Mouse (Mus musculus) heart, adult 8-10 months (tissue): ENCODE results near the gene Nxt2. TPM values are rescaled to one million over a fixed set of nuclear protein-coding genes. Genes with fewer than 3 reads are reported as not detected.
"Not testable (repeated sequence)": the region's sequence is repeated elsewhere in the genome, so short reads cannot be mapped to it uniquely, and the experiment has no call there.

Experiments
- DNase-seq: peaks from one replicate; pipeline ENCODE4 v3.0.0; 2022; ENCODE audit warnings: low spot score
- total RNA-seq, 4 experiments: library from RNA; stranded (reverse); gene quantifications; 2 replicates each; pipeline ENCODE4 v1.2.4; 2022

Nxt2 gene
- 1 to 10 TPM; 6.1 to 7.4 (median 6.4) TPM for total RNA-seq

DNA sequence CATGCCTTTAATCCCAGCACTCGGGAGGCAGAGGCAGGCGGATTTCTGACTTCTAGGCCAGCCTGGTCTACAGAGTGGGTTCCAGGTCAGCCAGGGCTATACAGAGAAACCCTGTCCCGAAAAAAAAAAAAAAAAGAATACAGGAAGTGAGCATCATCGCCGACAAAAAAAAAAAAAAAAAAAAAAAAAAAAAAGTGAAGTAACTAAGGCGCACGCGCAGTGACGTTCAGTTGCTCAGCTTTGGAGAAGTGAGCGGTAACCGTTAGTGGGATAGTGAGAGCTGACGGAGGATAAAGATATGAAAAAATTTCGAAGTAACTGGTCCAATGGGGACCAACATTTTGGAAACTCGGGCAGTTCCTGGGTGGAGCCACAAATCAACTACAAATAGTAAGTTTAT lies at the start of gene Nxt2:
Gene Nxt2, plus strand, starts transcription at position 229 of the 400 bp plus-strand sequence.
- no peak for DNase-seq

DNA sequence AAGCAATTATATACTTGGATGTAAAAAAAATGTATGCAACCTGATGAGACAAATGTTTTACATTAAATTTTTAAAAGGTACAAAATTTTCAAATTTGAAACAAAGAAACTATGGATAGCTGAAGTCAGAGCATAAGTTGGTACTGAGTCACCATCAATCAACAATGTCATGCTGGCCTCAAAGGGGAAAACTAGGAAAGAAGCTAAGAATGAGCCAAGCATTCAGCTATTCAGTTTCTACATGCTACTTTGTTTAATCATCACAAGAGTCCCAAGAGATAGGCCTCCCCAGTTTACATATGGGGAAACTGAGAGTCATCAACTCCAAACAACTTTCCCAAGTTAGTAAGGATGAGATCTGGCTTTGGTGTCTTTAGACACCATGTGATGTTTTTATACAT lies 49.6 kb upstream of the Nxt2 start:
- DNase-seq, result no peak

DNA sequence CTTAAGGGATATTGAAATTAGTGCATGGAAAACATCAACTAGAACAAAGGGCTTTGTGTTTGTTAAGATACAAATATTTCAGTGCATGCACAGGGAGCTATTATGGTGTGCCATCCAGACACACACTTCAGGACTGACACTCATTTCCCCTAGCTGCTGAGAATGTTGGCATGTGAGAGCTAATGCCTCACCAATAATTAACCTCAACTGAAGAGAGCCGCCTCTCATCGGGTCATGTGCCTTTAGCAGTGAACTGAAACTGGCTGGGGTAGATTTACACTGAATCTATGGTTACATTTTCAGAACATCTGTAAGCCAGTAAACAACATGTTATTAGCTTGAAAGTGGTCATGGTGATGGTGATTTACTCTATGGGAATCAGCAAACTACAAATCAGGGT lies 44.5 kb upstream of the Nxt2 start:
- DNase-seq, result no peak

DNA sequence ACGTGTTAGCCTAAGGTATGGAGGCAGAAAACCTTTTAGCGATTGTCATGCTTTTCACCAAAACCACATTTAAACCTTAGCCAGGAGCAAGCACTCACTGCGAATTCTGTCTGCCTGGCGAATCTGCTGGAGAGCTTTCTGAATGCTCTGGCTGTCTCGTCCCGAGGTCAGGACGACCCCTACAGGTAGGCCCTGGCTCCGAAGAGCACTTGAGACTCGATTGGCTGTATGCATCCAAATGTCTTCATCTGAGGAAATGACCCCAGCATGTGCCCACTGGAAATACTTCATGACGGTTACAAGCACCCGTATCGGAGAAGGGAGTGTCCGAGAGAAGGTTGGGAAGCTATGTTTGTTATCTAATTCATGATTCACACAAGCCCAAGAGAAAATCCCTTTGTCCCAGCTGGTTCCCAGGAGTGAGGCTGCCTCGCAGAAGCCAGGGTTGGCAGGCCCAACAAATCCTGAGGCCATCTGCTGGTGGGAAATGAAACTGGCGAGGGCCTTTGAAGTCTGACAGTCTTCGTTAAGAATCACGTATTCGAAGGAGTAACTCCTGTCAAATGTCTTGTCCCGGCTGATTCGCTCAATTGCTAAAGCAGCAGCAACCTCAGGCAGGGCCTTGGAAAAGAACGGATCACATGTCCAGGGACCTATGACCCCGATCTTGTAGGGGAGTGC lies 37.4 kb upstream of the Nxt2 start:
- DNase-seq, result peak; percentile 6

DNA sequence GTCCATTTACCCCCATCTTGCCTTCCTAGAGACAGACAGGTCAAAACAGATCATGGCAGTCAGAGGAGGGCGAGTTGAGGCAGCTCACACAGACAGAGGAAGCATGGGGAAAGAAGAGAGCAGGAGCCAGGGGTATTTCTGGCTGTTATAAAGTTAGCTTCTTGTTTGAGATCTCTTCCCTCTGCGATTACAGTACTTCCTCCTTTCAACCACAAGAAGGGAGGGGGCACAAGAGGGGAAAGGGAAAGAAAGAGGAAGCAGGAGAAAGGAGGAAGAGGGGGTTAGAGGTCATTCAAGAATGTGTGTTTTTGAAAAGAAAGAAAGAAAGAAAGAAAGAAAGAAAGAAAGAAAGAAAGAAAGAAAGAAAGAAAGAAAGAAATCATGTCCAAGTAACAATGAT lies 36.2 kb upstream of the Nxt2 start:
- DNase-seq, result peak; percentile 6

DNA sequence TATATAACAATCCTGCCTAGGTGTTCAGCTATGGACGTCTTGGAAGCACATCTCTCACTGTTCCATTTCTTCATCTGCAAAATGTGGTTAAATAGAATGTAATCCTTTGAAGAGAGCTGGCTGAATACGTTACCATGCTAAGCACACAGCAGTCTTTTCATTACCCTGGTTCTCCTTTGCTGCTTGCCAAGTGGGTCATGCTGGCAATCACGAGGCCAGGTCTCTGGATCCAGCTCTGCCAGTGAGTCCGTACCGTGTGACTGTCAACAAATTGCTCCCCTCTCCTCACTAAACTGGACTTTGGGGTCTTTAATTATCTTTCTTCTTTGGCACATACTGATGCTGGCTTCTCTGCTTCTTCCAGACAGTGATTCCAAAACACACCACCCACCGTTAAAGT lies 32.1 kb upstream of the Nxt2 start:
- no peak for DNase-seq

DNA sequence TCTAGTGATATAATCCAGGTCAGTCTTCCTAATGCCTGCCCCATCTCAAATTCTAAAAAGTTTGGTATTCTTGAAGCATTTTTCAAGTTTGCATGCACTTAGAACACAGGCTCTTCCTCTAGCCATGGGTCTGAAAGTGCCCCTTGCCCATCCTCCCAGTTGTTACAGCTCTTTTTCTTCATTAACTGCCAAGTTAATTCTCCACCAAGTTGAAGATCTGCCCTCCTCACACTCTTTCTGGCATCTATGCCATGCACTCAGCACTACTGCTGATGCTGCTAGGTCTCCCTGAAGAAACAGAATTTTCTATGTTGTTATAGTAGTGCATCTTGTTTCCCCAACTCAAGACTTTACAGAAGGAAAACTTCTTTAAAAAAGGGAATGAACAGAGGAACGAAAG lies 31.0 kb upstream of the Nxt2 start:
- DNase-seq, result no peak

DNA sequence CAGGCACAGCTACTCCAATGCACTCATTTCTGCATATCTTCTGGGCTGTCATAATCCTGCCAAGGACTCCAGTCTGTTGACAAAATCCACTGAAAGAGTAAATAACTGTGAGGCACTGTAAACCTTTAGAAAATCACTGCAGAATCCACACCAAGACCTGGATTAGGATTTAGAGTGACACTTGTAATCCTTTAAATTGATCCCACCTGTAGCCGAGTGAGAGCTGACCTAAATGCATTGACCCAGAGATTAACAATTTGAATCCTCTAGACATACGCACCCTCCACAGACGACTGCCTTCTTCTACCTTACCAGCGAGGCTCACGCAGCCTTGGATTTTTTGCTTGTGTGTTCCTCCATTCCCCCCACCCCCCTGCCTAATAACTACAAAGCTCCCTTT lies 29.7 kb upstream of the Nxt2 start, which contains the start of gene Gucy2f:
Gene Gucy2f, minus strand, starts transcription at position 101 of the 400 bp plus-strand sequence.
- no peak for DNase-seq

DNA sequence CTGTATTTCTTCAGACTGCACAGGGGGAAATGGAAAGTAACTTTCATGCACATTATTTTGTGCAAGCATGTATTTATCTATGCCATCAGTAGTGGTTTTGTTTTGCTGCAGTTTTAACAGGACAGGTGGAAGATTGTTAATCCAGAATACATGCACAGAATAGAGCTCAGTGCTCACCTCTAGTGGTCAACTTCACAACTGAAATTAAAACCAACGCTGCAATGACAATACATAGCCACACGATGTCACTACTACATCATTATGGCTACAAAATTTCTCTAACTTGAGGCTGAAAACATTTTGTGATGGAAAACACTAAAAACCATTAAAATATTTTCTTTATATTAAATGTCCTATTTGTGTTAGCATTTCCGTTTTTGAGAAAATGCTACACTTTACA lies 26.3 kb upstream of the Nxt2 start:
- peak; percentile 38 for DNase-seq

DNA sequence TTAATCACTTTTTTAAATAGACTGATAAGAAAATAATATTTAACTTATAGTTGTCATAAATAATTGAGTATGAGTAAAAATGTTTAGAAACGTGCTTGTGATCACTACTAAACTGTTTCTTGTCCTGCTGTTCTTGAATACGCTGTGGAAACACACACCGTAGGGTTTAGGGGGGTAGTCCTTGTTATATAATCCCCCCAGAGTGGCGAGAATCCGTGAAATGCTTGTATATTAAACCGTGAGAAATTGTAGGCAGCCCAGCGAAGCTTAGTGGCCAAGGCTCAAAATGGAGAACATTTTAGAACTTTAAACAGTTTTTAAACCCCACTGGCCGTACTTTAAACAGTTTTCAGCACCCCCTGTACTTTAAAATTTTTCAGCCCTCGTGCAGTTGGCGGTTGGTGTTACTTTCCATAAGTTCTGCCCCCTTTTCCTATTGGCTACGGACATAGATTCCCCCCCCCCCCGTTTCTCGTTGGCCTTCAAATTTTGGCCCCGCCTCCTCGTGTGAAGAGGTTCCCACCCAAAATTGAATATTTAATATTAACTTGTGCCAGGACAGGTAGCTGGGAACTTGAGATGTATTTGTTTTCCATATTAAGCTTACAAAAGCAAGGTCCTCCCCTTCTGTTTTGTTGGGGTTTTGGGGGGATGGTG lies 956 bp downstream of the Nxt2 start:
- DNase-seq, result peak; percentile 1

DNA sequence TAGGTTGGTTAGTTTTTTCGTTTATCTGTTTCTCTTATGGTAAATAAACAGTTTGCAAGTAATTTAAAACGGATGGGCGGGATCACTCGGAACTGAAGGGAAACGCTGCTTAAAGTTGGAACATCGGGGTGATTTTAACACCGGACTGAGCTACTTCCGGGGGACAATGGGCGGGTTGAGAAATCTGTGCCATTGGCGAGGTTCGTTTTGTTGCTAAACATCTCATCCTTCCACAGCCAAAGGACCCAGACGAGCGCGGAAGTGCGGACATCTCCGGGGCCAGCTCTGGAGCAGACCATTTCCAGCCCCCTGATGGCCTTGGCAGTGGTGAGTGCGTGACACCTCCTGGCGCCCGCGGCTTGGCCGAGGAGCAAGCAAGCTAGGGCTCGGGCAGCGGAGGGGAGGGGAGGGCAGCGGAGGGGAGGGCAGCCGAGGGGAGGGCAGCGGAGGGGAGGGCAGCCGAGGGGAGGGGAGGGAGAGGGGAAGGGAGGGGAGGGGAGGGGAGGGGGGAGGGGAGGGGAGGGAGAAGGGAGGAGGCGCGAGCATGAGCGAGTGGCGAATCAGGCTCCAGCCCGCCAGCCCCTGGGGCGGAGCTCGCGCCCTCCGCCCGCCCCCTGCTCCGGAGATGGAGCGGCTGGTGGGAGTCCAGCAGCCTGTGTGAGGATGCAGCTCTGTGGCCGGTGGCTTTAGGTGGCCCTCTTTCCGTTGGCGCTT lies 1.6 kb downstream of the Nxt2 start:
- peak; percentile 67 for DNase-seq

DNA sequence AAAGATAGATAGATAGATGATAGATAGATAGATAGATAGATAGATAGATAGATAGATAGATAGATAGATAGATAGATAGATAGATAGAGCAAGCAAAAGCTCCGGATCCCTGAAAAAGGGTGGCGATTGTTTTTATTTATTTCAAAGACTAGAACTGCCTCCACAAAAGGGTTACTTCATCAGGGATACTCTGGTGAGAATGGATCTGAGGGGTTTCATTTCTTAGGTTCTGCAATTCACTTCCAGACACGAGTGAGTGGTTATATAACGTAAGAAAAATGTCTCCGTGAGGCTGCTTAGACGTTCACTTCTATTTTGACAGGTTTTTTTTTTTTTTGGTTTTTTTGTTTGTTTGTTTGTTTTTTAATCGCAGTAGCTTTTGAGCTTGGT lies 2.2 kb downstream of the Nxt2 start:
- no peak for DNase-seq

DNA sequence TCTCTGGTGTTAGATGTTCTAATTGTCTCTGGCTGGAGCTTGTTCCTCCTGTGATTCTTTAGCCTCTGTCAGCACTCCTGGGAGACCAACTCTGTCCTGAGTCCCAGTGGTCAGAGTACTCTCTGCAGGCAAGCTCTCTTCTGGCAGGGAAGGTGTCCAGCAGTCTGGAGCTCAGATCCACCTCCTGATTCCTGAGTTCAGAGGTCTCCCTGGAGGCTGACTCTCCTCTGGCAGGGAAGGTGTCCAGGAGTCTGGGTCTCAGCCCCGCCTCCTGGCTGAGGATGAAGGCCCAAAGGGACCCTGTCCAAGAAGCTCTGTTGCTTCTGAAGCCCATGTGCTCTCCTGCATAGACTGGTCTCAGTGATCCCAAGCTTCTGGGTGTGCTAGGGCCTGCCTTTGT lies 9.6 kb downstream of the Nxt2 start:
- not testable (repeated sequence) for DNase-seq

DNA sequence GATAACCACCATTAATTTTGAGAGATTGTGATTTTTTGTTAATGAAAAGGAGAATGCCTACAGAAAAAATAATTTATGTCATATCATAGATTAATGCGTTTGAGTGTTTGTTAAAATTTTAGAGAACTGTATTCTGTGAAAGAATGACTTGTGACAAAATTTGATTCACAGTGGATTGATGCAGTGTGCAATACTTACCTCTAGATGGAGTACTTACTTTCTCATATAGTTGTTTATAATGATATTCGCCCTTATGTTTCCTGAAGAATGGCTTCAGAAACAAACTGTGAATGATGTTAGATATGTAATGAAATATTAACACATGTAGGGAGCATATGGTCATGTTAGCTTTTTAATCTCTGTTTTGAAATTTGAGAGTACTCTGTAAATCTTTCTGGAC lies 10.5 kb downstream of the Nxt2 start:
- DNase-seq, result no peak

DNA sequence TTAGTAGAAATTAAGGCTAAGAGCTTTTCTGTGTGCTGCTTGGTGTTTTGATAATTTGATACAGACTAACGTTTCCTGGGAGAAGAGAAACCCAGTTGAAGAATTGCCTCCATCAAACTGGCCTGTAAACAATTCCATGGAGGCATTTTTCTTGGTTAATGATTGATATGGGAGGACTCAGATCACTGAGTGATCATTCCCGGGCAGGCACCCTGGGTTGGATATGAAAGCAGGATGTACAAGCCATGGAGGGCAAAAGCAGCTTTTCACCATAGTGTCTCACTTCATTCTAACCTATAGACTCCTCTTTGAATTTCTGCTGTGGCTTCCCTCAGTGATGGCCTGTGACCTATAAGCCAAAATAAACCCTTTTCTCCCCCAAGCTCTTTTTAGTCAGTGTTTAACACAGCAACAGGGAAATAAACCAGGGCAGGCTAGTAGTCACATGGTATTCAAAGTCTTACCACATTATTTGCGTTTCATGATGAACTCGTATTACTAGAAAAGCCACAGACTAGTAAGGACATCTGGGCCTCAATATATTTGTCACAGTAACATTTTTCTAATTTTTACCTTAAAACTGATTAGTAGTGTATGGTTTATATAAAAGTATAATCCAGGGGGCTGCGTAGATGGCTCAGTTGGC lies 19.2 kb downstream of the Nxt2 start:
- DNase-seq, result no peak

DNA sequence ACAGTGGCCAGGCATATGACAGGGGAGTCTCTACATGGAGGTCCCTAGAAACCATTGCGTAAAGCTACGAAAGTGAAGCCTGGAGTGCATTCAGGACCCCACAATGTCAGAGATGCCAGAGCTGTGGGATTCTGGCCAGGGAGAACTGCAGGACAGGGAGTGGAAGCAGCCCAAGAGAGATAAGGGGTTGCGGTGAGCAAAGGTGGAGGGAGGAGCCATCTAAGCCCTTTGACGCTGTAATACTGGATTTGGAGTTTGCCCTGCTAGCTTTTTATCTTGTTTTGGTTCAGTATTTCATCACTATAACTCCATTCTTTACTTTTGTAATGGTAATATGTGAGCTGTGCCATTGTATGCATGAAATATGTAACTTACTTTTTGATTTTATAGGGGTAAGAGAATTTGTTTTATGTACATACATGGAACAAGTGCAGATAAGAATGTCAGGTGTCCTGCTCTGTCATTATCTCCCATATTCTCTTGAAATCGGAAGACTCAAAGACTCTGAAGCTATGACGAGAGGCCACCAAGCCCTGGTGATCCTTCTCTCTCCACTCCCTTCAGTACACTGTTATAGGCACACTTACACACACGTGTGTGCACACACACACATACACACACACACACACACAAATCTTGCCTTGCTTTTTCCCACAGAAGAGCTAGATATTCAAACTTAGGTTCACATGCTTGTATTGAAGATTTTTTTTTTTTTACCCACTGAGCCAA lies 23.6 kb downstream of the Nxt2 start:
- no peak for DNase-seq

DNA sequence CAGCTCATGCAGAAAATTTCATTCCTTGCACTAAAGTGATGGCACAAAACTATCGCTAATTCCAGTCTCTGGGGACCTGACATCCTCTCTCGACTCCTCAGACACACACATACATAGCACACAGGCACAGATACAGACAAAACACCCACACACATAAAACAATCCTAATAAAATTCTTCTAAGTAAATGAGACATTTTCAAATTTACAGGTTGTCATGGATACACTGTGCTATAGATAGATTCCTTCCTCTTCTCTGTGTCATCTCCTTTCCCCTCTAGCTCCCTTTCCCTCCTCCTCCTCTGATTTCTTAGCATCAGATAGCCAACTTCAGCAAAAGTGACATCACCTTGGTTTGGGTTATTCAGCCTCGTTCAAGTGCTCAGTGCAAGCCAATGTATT lies 49.5 kb downstream of the Nxt2 start:
- no peak for DNase-seq

DNA sequence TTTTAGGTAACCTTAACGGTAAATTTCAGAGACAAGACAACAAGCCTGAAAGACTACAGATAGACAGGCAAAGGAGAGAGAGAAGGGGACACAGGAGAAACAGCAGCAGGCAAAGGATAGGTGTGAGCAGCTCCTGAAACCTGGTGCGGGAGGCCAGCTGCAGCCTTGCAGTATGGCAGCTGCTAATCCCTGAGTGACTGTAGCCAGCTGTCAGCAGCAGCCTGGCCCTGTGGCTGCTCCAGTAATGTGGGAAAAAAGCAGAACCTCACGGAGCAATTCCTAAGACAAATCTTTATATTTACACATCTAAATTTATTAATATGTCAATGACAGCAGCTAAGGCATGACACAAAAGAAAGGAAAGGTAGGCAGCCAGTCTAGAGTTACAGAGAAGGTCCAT lies 50.0 kb downstream of the Nxt2 start:
- DNase-seq, result no peak

DNA sequence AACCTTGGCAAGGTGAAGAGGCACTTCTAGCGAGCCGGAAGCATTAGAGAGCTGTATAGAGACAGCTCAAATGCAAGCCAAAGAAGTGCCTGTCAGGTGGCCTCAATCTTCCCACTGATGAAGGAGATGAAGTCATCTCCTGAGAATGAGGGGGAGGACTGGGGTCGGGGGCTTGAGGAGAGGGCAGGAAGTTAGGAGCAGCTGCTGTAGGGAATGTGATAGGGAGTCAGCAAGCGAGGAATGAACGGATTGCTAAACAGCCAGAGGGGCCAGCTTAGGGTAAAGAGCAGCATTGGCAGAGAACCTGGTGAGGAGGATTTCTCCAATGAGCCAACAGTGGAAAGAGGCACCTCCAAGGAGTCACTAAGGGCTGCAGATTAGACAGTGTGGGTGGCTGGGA lies 59.3 kb downstream of the Nxt2 start:
- DNase-seq, result no peak
